Mouse (Mus musculus) megakaryocyte, embryonic 14.5 days (primary cell): ENCODE measurements around the gene Sema6d.

Source experiments
- FLI1 ChIP-seq: IDR thresholded peaks from 2 replicates; pipeline ENCODE4 v1.6.1; 2012; ENCODE audit warnings: low read length, inconsistent platforms, mixed read lengths
- GATA1 ChIP-seq: IDR thresholded peaks from 3 replicates; pipeline ENCODE4 v1.6.1; 2012; ENCODE audit warnings: mixed read lengths, low read length, inconsistent platforms, borderline replicate concordance

GRCm38 (mm10) chr2:124224328-124224727 is 134.6 kb downstream of the Sema6d start:
- TF ChIP-seq GATA1, result no peak
- TF ChIP-seq FLI1, result no peak
